Comparison of ENCODE assay signal across 8 mouse cellular contexts in genomic region chr7:45779081-45779641, GRCm38 (mm10). TPM values are rescaled to one million over a fixed set of nuclear protein-coding genes. Genes with fewer than 3 reads are reported as not detected.
DNase-seq lines count a peak whose midpoint lies in the region; ATAC-seq and TF ChIP-seq lines count a peak whose summit lies in the region.

No protein-coding gene starts in this region.

- no peaks in the 10 kb centered on the region for H3K27me3 ChIP-seq in forebrain, postnatal 0 days (ENCODE audit: insufficient read depth, low read length)

- no peak overlapping the region for H3K9ac ChIP-seq in forebrain, postnatal 0 days

- H3K27ac ChIP-seq in forebrain, postnatal 0 days (ENCODE audit: low read depth, low read length): no peak overlapping the region

- 22% methylated on average over 22 of the region's 22 CpGs for WGBS in forebrain, postnatal 0 days

- H3K4me3 ChIP-seq in forebrain, postnatal 0 days (ENCODE audit: low read depth, low read length): no peak overlapping the region

- H3K36me3 ChIP-seq in forebrain, postnatal 0 days (ENCODE audit: insufficient read depth): no peaks in the 10 kb centered on the region

- no peak for TF ChIP-seq CTCF in forebrain, postnatal 0 days (IDR thresholded peaks at IDR 0.05; ENCODE audit: low read depth)

- peak; percentile 5; the same call in 1 of the 2 replicates for ATAC-seq in forebrain, postnatal 0 days
- ATAC-seq in megakaryocyte, adult 5-6 weeks (ENCODE audit: poor library complexity, severe bottlenecking): peak; percentile 66

- H3K4me1 ChIP-seq in forebrain, postnatal 0 days (ENCODE audit: insufficient read depth): peaks cover 6% of the 10 kb centered on the region; the same call in 1 of the 2 replicates

- peak; percentile 11 for DNase-seq in cerebellum, adult 11-12 months
- DNase-seq in cerebellum, adult 9-11 months: no peak
- DNase-seq in A20 (ENCODE audit: low read depth, low spot score): peak; percentile 69
- DNase-seq in forebrain, postnatal 0 days: no peak
- DNase-seq in thymus, postnatal 4 days: peak; percentile 78
- no peak for DNase-seq in ovary, postnatal 14 days (ENCODE audit: low spot score)
- no peak for DNase-seq in spleen, adult 18-20 months

- H3K4me2 ChIP-seq in forebrain, postnatal 0 days (ENCODE audit: low read depth): peak overlapping the region; percentile 13

- no peaks in the 10 kb centered on the region for H3K9me3 ChIP-seq in forebrain, postnatal 0 days (ENCODE audit: low read length)

RNA-seq across cellular contexts. Expression of gene Lmtk3, which starts 4.4 kb away (rescaled TPM):
- total RNA-seq in forebrain, postnatal 0 days (2014; rRNA removed): 128 and 144 TPM in 2 replicates
- 8.9 and 12.5 TPM in 2 replicates for polyA plus RNA-seq in forebrain, postnatal 0 days (2015; fragmentation: Nextera tagmentation; extraction: Ambion mirVana)
- 0.09 TPM in 1 of 2 replicates, not detected in the other for total RNA-seq in megakaryocyte, adult 5-6 weeks (2015)
- total RNA-seq in megakaryocyte, adult 5-6 weeks (2017): not detected in 2 replicates

RNA-seq across cellular contexts. Expression of gene Sult2b1, which starts 5.3 kb away (rescaled TPM):
- 6.5 and 8.9 TPM in 2 replicates for total RNA-seq in forebrain, postnatal 0 days (2014; rRNA removed)
- polyA plus RNA-seq in forebrain, postnatal 0 days (2015; fragmentation: Nextera tagmentation; extraction: Ambion mirVana): 9.6 and 10.0 TPM in 2 replicates
- not detected in 2 replicates for total RNA-seq in megakaryocyte, adult 5-6 weeks (2015)
- total RNA-seq in megakaryocyte, adult 5-6 weeks (2017): not detected in 2 replicates

RNA-seq across cellular contexts. Expression of gene Cyth2, which starts 35.2 kb away (rescaled TPM):
- 253 and 270 TPM in 2 replicates for total RNA-seq in forebrain, postnatal 0 days (2014; rRNA removed)
- 282 and 317 TPM in 2 replicates for polyA plus RNA-seq in forebrain, postnatal 0 days (2015; fragmentation: Nextera tagmentation; extraction: Ambion mirVana)
- total RNA-seq in megakaryocyte, adult 5-6 weeks (2015): 23.9 and 28.1 TPM in 2 replicates
- total RNA-seq in megakaryocyte, adult 5-6 weeks (2017): 41.4 and 44.2 TPM in 2 replicates

RNA-seq across cellular contexts. Expression of gene Kcnj14, which starts 45.4 kb away (rescaled TPM):
- 0.54 and 1.00 TPM in 2 replicates for total RNA-seq in forebrain, postnatal 0 days (2014; rRNA removed)
- polyA plus RNA-seq in forebrain, postnatal 0 days (2015; fragmentation: Nextera tagmentation; extraction: Ambion mirVana): 0.48 and 1.1 TPM in 2 replicates
- total RNA-seq in megakaryocyte, adult 5-6 weeks (2015): not detected in 2 replicates
- 0.16 TPM in 1 of 2 replicates, not detected in the other for total RNA-seq in megakaryocyte, adult 5-6 weeks (2017)

RNA-seq across cellular contexts. Expression of gene Grwd1, which starts 51.6 kb away (rescaled TPM):
- 39.3 and 41.8 TPM in 2 replicates for total RNA-seq in forebrain, postnatal 0 days (2014; rRNA removed)
- 55.9 and 60.7 TPM in 2 replicates for polyA plus RNA-seq in forebrain, postnatal 0 days (2015; fragmentation: Nextera tagmentation; extraction: Ambion mirVana)
- total RNA-seq in megakaryocyte, adult 5-6 weeks (2015): 3.5 and 6.5 TPM in 2 replicates
- 2.6 and 3.9 TPM in 2 replicates for total RNA-seq in megakaryocyte, adult 5-6 weeks (2017)

Comparison
In these comparisons a context has a peak if more than half of its experiments do, and no peak if none do; other contexts are left out.
1. DNase-seq: peak in cerebellum, adult 11-12 months (single experiment), A20 (single experiment) and thymus, postnatal 4 days (single experiment); none in cerebellum, adult 9-11 months (single experiment), forebrain, postnatal 0 days (single experiment), ovary, postnatal 14 days (single experiment) and spleen, adult 18-20 months (0 of 2).
2. RNA of gene Lmtk3, which starts 4.4 kb away (total RNA-seq): 128 to 144 TPM in forebrain, postnatal 0 days; 0.09 TPM in megakaryocyte, adult 5-6 weeks; every median in the first group is over 100 times any median in the second.